Mouse (Mus musculus) hindbrain, embryonic 16.5 days (tissue): ENCODE results near the gene Tas2r121. TPM values are rescaled to one million over a fixed set of nuclear protein-coding genes. Genes with fewer than 3 reads are reported as not detected.
"Not testable (repeated sequence)": the region's sequence is repeated elsewhere in the genome, so short reads cannot be mapped to it uniquely, and the experiment has no call there.

ENCODE experiments used
- ATAC-seq: fragments of 200-750 bp; cut with Nextera tagmentation; 2 replicates; pipeline ENCODE4 v1.8.0; 2017; ENCODE audit warnings: moderate TSS enrichment, moderate library complexity
- H3K27ac ChIP-seq: fragments of 300-500 bp; sonication (generic); 2 replicates; pipeline ENCODE4 v1.5.1; 2014; ENCODE audit warnings: low read depth, mild to moderate bottlenecking, control low read depth, low read length, moderate library complexity
- H3K27me3 ChIP-seq: fragments of 300-500 bp; sonication (generic); replicated peaks from 2 replicates; pipeline ENCODE4 v1.6.1; 2014; ENCODE audit warnings: low read length; ENCODE audit not compliant: control insufficient read depth, insufficient read depth
- H3K36me3 ChIP-seq: fragments of 300-500 bp; sonication (generic); 2 replicates; pipeline ENCODE4 v1.6.1; 2014; ENCODE audit warnings: mild to moderate bottlenecking, low read length, moderate library complexity, mixed read lengths; ENCODE audit not compliant: control insufficient read depth, insufficient read depth
- H3K4me1 ChIP-seq: fragments of 300-500 bp; sonication (generic); 2 replicates; pipeline ENCODE4 v1.6.1; 2014; ENCODE audit warnings: low read depth, low read length; ENCODE audit not compliant: control insufficient read depth, insufficient read depth
- H3K4me2 ChIP-seq: fragments of 300-500 bp; sonication (generic); 2 replicates; pipeline ENCODE4 v1.6.1; 2014; ENCODE audit warnings: mild to moderate bottlenecking, low read length, control low read depth, moderate library complexity
- H3K4me3 ChIP-seq: fragments of 300-500 bp; sonication (generic); 2 replicates; pipeline ENCODE4 v1.5.1; 2014; ENCODE audit warnings: mild to moderate bottlenecking, low read length, control low read depth, moderate library complexity
- H3K9ac ChIP-seq: fragments of 300-500 bp; sonication (generic); 2 replicates; pipeline ENCODE4 v1.6.1; 2014; ENCODE audit warnings: low read depth, mild to moderate bottlenecking, control low read depth, low read length, moderate library complexity
- H3K9me3 ChIP-seq: fragments of 300-500 bp; sonication (generic); 2 replicates; pipeline ENCODE4 v1.6.1; 2014; ENCODE audit warnings: mild to moderate bottlenecking, low read length, moderate library complexity; ENCODE audit not compliant: control insufficient read depth
- WGBS: fragments of 180-500 bp; shearing (Covaris S2); extraction: QIAGEN DNeasy Blood & Tissue Kit; methylation state at CpG from one replicate; pipeline ENCODE4 v1.1.7; 2014; 5-methylcytosine and 5-hydroxymethylcytosine counted together
- polyA plus RNA-seq: library from polyadenylated mRNA; unstranded; fragments of >200 nt; fragmentation: Nextera tagmentation; extraction: Ambion mirVana; gene quantifications from 2 replicates; pipeline ENCODE4 v1.2.1, GENCODE M21; 2015

The Tas2r121 gene
- polyA plus RNA-seq: not detected in 2 replicates

- WGBS: 79% methylated on average over 1 of the region's 1 CpGs
Measured at GRCm38 (mm10) chr6:132700907-132701306, at the start of gene Tas2r121. Gene Tas2r121 (minus strand): TSS chr6:132701007.

GRCm38 (mm10) chr6:132750206-132750605 lies 49.4 kb upstream of the Tas2r121 start:
- ATAC-seq: no peak
- H3K27ac ChIP-seq: no peak overlapping the region
- H3K36me3 ChIP-seq: no peaks in the 10 kb centered on the region
- H3K4me3 ChIP-seq: no peak overlapping the region
- no peaks in the 10 kb centered on the region for H3K4me1 ChIP-seq
- 92% methylated on average over 2 of the region's 2 CpGs for WGBS
- no peak overlapping the region for H3K9ac ChIP-seq
- H3K27me3 ChIP-seq: no peaks in the 10 kb centered on the region
- H3K9me3 ChIP-seq: no peaks in the 10 kb centered on the region
- H3K4me2 ChIP-seq: no peak overlapping the region

More at GRCm38 (mm10) chr6:132700907-132701306, at the start of gene Tas2r121:
- Histone ChIP-seq H3K36me3 (no peaks in the 10 kb centered on the region), H3K9ac (no peak within 1 kb of the TSS), H3K4me3 (no peak within 1 kb of the TSS), H3K9me3 (no peaks in the 10 kb centered on the region), H3K4me2 (no peak within 1 kb of the TSS), H3K4me1 (no peaks in the 10 kb centered on the region), H3K27ac (no peak within 1 kb of the TSS), H3K27me3 (no peaks in the 10 kb centered on the region)
- no peak for ATAC-seq

- Histone ChIP-seq H3K9ac (no peak within 1 kb of the TSS), H3K9me3 (no peaks in the 10 kb centered on the region), H3K27me3 (no peaks in the 10 kb centered on the region), H3K4me1 (no peaks in the 10 kb centered on the region), H3K36me3 (no peaks in the 10 kb centered on the region), H3K27ac (no peak within 1 kb of the TSS), H3K4me2 (no peak within 1 kb of the TSS), H3K4me3 (no peak within 1 kb of the TSS)
- WGBS: 81% methylated on average over 2 of the region's 2 CpGs
- no peak for ATAC-seq
Measured at GRCm38 (mm10) chr6:132737935-132738334, 37.1 kb upstream of the Tas2r121 start, which contains the start of gene Tas2r115. Gene Tas2r115 (minus strand): TSS chr6:132738035.

GRCm38 (mm10) chr6:132711828-132712227 lies 11.0 kb upstream of the Tas2r121 start, which contains the start of gene Tas2r122:
Gene Tas2r122 (minus strand): TSS chr6:132711928.
- Histone ChIP-seq H3K27ac (no peak within 1 kb of the TSS), H3K9me3 (no peaks in the 10 kb centered on the region), H3K4me2 (no peak within 1 kb of the TSS), H3K4me1 (no peaks in the 10 kb centered on the region), H3K9ac (no peak within 1 kb of the TSS), H3K27me3 (no peaks in the 10 kb centered on the region), H3K36me3 (no peaks in the 10 kb centered on the region), H3K4me3 (no peak within 1 kb of the TSS)
- ATAC-seq: no peak
- 81% methylated on average over 3 of the region's 3 CpGs for WGBS

GRCm38 (mm10) chr6:132691596-132691995 lies 9.2 kb downstream of the Tas2r121 start:
- not testable (repeated sequence) for ATAC-seq, H3K4me2 ChIP-seq, H3K27ac ChIP-seq, H3K4me3 ChIP-seq, H3K9me3 ChIP-seq, H3K4me1 ChIP-seq, H3K36me3 ChIP-seq, H3K9ac ChIP-seq, H3K27me3 ChIP-seq
- WGBS: 82% methylated on average over 7 of the region's 7 CpGs

- H3K4me2 ChIP-seq: no peak within 1 kb of the TSS
- H3K9ac ChIP-seq: no peak within 1 kb of the TSS
- H3K9me3 ChIP-seq: no peaks in the 10 kb centered on the region
- ATAC-seq: no peak
- H3K27me3 ChIP-seq: no peaks in the 10 kb centered on the region
- H3K4me1 ChIP-seq: no peaks in the 10 kb centered on the region
- H3K4me3 ChIP-seq: no peak within 1 kb of the TSS
- no peak within 1 kb of the TSS for H3K27ac ChIP-seq
- no peaks in the 10 kb centered on the region for H3K36me3 ChIP-seq
Measured at GRCm38 (mm10) chr6:132656653-132657052, 44.2 kb downstream of the Tas2r121 start, which contains the start of gene Tas2r120. Gene Tas2r120 (plus strand): TSS chr6:132656953.

- Histone ChIP-seq H3K4me3 (no peak within 1 kb of the TSS), H3K9me3 (no peaks in the 10 kb centered on the region), H3K36me3 (no peaks in the 10 kb centered on the region), H3K9ac (no peak within 1 kb of the TSS), H3K27me3 (no peaks in the 10 kb centered on the region), H3K27ac (no peak within 1 kb of the TSS), H3K4me1 (no peaks in the 10 kb centered on the region), H3K4me2 (no peak within 1 kb of the TSS)
- 85% methylated on average over 1 of the region's 1 CpGs for WGBS
- ATAC-seq: no peak
Measured at GRCm38 (mm10) chr6:132651426-132651825, 49.4 kb downstream of the Tas2r121 start, which contains the start of gene A630073D07Rik. Gene A630073D07Rik (minus strand): TSS chr6:132651526.

Other genes starting within 250 kb of the Tas2r121 start
- gene Prh1, start 131.2 kb downstream of the Tas2r121 start, polyA plus RNA-seq: not detected in 2 replicates
- not detected in 2 replicates for gene Prp2, start 105.1 kb downstream of the Tas2r121 start, polyA plus RNA-seq
- gene A630073D07Rik, start 49.5 kb downstream of the Tas2r121 start, polyA plus RNA-seq: not detected in 2 replicates
- gene Tas2r120, start 44.1 kb downstream of the Tas2r121 start, polyA plus RNA-seq: not detected in 2 replicates
- not detected in 2 replicates for gene Tas2r122, start 10.9 kb upstream of the Tas2r121 start, polyA plus RNA-seq
- gene Tas2r115, start 37.0 kb upstream of the Tas2r121 start, polyA plus RNA-seq: not detected in 2 replicates
- not detected in 2 replicates for gene Tas2r124, start 53.7 kb upstream of the Tas2r121 start, polyA plus RNA-seq
- gene Tas2r102, start 61.1 kb upstream of the Tas2r121 start, polyA plus RNA-seq: not detected in 2 replicates
- not detected in 2 replicates for gene Tas2r136, start 77.2 kb upstream of the Tas2r121 start, polyA plus RNA-seq
- gene Tas2r117, start 101.8 kb upstream of the Tas2r121 start, polyA plus RNA-seq: not detected in 2 replicates
- not detected in 2 replicates for gene Tas2r123, start 146.1 kb upstream of the Tas2r121 start, polyA plus RNA-seq
- not detected in 2 replicates for gene Tas2r116, start 154.4 kb upstream of the Tas2r121 start, polyA plus RNA-seq
- not detected in 2 replicates for gene Tas2r110, start 167.0 kb upstream of the Tas2r121 start, polyA plus RNA-seq
- gene Tas2r113, start 192.0 kb upstream of the Tas2r121 start, polyA plus RNA-seq: not detected in 2 replicates
- 0.17 TPM in 1 of 2 replicates, not detected in the other for gene Tas2r125, start 208.6 kb upstream of the Tas2r121 start, polyA plus RNA-seq